Mouse (Mus musculus): Measurements from ENCODE around the gene Atl2.

The Atl2 gene

DNA sequence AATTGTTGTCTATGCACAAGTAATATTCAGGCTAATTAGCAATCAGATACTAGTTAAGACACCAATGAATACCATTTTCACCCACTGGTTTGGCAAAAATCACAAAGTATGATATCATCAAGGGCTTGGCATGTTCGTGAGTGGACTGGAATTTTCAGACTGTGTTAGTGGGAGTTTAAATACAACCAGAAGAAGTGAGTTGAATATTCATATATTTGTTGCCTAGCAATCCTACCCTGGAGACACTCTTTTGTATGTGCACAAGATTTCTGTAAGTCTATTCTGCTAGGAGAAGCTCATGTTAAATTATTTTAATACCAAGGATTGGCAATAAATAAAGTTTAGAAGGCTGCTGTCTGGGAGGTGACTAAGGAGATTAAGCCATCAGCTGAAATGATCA is 71.5 kb downstream of the Atl2 start:
- no peak for DNase-seq (ENCODE audit: low spot score in 2 of 2)

GRCm38 (mm10) chr17:79818884-79819283 is 77.0 kb downstream of the Atl2 start:
- no peak for DNase-seq (ENCODE audit: low spot score in 2 of 2)

GRCm38 (mm10) chr17:79817995-79818394 is 77.9 kb downstream of the Atl2 start:
- no peak for DNase-seq (ENCODE audit: low spot score in 2 of 2)

DNA sequence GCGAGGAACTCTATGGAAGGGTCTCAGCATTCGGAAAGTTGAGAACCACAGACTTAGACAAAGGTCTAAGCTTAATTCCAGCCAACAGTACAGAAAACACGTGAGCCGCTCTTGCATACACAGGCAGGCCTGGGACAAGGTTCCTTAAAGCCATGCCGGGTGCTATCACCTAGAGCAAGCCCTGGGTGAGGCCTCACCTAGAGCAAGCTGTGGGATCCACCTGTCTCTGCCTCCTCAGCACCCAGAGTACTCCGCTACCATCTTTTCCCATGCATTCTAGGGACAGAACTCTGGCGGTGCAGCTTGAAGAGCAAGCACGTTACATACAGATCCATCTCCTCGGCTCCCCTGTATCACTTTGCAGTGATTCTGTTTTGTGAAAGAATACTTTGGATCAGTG is 78.4 kb downstream of the Atl2 start:
- DNase-seq (ENCODE audit: low spot score in 2 of 2): no peak

DNA sequence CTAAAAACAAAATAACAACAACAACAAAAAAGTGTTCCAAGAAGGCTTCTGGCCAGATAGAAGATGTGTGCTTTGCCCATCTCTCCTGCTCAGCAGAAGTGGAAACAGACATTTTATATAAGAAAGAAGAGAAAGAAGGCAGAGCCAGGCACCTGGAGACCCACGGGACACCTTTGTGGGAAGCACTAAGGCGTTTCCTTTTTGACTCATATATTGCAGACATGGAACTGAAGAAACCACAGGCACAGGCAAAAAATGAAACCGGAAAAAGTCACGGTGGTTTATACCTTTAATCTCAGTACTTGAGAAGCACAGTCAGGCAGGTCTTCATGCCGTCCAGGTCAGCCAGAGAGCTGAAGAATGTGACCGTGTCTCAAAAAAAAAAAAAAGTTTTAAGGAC is 79.0 kb downstream of the Atl2 start:
- DNase-seq (ENCODE audit: low spot score in 2 of 2): no peak

DNA sequence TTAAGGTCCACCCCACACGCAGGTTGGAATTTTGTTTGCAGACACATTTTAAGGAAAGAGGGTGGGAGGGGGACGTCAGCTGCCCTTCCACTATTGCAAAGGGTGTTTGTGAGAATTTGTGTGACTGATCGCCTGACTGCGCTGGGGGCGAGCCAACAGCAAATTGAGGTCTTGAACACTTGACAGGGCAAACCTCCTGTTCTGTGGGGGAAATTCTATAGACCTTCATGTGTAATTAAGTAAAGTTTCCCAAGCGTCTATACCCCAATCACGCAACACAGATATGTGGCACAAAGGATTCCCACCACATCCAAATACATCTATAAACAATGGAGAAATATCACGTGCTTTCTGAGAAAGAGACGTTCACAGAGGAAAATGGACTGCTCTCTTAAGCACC is 85.5 kb downstream of the Atl2 start:
- DNase-seq (ENCODE audit: low spot score in 2 of 2): no peak

DNA sequence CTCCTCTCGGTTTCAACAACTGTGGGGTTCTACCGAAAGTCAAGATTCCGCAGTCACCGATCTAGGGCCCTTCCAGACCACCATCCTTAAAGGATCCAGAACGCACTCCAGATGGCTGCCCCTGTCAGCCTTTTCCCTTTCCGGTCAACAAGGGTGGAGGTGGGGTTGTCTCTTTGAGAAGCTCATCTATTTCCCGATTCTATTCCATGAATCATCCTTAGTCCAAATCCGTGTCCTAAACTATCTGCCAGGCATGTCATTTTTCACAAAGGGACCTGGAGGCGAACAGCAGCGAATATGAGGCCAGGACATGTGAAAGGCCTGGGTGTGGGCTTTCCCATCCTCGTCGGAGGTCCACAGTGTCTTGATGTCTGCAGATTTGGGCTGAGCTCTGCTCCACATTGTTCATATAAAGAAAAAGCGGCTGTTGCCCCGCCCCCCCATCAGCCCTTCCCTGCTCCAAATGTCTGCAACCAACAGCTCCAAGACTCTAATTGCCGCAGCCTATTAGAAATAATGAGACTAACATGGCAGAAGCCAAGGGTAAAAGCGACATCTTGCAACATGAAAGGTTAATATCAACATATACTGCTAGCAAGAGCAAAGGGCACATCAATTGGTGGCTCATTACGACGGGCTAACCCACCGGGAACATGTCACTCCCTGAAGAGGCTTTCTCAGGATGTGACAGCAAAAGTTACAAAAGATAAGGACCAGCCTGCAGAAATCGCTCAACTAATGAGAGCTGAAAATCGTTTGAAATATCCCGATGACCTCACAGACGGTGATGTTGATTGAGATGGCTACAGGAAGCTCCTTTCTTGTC is 86.2 kb downstream of the Atl2 start:
- DNase-seq (ENCODE audit: low spot score in 2 of 2): no peak

DNA sequence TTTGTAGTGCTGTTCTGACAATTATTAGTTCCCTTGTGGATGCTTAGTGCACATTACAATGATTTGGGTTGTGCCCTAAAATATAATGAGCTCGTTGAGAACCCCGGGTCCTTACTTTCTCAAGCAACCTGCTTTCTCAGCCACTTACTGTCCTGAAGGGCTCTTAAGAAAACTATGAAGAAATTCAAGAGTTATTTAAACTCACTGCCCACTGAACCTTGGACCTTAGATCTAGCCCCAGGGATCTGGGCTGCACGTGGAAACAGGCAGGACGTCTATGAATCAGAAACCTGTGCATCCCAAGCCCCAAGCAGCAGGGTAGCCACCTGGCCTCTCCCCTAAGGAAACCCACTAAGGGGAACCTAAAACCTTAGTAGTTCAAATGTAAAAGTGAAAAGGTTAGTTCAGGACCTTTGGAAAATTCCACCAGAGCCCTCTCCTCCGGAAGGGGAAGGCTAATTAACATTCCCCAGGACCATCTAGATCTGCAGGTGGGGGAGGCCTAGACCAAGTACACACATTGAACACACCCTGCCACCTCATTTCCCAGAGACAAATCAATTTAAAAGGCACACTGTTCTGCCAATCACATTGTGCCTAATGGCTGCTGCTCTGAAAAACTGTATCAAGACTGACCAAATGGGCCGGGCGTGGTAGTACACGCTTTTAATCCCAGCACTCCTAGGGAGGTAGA is 88.5 kb downstream of the Atl2 start:
- DNase-seq (ENCODE audit: low spot score in 2 of 2): no peak

- DNase-seq (ENCODE audit: low spot score in 2 of 2): no peak
Measured at GRCm38 (mm10) chr17:79804747-79805146, 91.2 kb downstream of the Atl2 start.

- no peak for DNase-seq (ENCODE audit: low spot score in 2 of 2)
Measured at GRCm38 (mm10) chr17:79802056-79802455, 93.9 kb downstream of the Atl2 start.

DNA sequence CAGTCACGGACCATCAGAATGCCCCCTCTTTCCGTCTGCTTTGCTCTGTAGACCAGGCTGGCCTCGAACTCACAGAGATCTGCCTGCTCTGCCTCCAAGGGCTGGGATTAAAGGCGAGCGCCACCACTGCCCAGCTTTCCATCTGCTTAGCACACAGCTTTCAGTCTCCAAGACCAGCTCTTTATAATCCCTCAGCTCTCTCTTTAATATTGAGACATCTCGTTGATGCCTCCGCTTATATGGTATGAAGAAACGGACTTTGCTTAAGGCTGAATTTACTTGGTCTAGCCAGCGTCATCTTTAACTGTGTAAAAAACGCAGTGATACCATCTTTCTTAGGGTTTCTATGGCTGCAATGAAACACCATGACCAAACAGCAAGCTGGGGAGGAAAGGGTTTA is 97.1 kb downstream of the Atl2 start:
- no peak for DNase-seq (ENCODE audit: low spot score in 2 of 2)

Measured in frontal cortex, postnatal 36 days (tissue).